Comparison of ENCODE assay signal across 10 mouse cellular contexts in genomic region chr8:124386225-124386899, GRCm38 (mm10). TPM values are rescaled to one million over a fixed set of nuclear protein-coding genes. Genes with fewer than 3 reads are reported as not detected.
DNase-seq lines count a peak whose midpoint lies in the region; ATAC-seq and TF ChIP-seq lines count a peak whose summit lies in the region.
"Had no signal": no experiment of that assay in that cellular context is flagged by ENCODE, and none has a peak within 500 bp of the region (broad histone marks: within the 10 kb centered on the region; RNA-seq: fewer than 3 reads in every experiment).

No protein-coding gene starts in this region.

- TF ChIP-seq CTCF in heart, adult 2 months (IDR thresholded peaks at IDR 0.05) = no peak

- no peak overlapping the region for H3K27ac ChIP-seq in forebrain, embryonic 15.5 days (replicated peaks)
- H3K27ac ChIP-seq in forebrain, embryonic 12.5 days = no peak overlapping the region
- H3K27ac ChIP-seq in hindbrain, embryonic 15.5 days (replicated peaks) = no peak overlapping the region
- H3K27ac ChIP-seq in neural tube, embryonic 14.5 days (ENCODE audit: low read depth, low read length) = peak overlapping the region; percentile 52; the same call in 1 of the 2 replicates
- no peak overlapping the region for H3K27ac ChIP-seq in heart, adult 2 months
- H3K27ac ChIP-seq: limb, embryonic 12.5 days had no signal

- 73% methylated on average over 23 of the region's 23 CpGs for WGBS in forebrain, embryonic 15.5 days
- 84% methylated on average over 23 of the region's 23 CpGs for WGBS in forebrain, embryonic 12.5 days
- WGBS in hindbrain, embryonic 15.5 days = 63% methylated on average over 23 of the region's 23 CpGs
- WGBS in neural tube, embryonic 14.5 days = 56% methylated on average over 23 of the region's 23 CpGs
- 79% methylated on average over 23 of the region's 23 CpGs for WGBS in heart, adult 2 months

- H3K36me3 ChIP-seq in forebrain, embryonic 15.5 days = no peaks in the 10 kb centered on the region
- H3K36me3 ChIP-seq in forebrain, embryonic 12.5 days (replicated peaks) = no peaks in the 10 kb centered on the region
- H3K36me3 ChIP-seq in hindbrain, embryonic 15.5 days = no peaks in the 10 kb centered on the region; the same call in 1 of the 2 replicates
- H3K36me3 ChIP-seq in neural tube, embryonic 14.5 days (ENCODE audit: control insufficient read depth, insufficient read depth, low read length) = 0 out of 2 replicates have a peak, but pooled peaks cover 4% of the 10 kb centered on the region
- no peaks in the 10 kb centered on the region for H3K36me3 ChIP-seq in heart, adult 2 months (ENCODE audit: control insufficient read depth, insufficient read depth, low read length)
- H3K36me3 ChIP-seq: limb, embryonic 12.5 days had no signal

- H3K9ac ChIP-seq in forebrain, embryonic 15.5 days (replicated peaks) = no peak overlapping the region
- H3K9ac ChIP-seq in forebrain, embryonic 12.5 days = no peak overlapping the region
- no peak overlapping the region for H3K9ac ChIP-seq in hindbrain, embryonic 15.5 days
- no peak overlapping the region for H3K9ac ChIP-seq in neural tube, embryonic 14.5 days (replicated peaks; ENCODE audit: low read depth, low read length)
- no peak overlapping the region for H3K9ac ChIP-seq in heart, adult 2 months (ENCODE audit: low read depth, low read length)
- H3K9ac ChIP-seq: limb, embryonic 12.5 days had no signal

- no peak overlapping the region for H3K4me3 ChIP-seq in forebrain, embryonic 15.5 days
- H3K4me3 ChIP-seq in forebrain, embryonic 12.5 days (replicated peaks) = no peak overlapping the region
- no peak overlapping the region for H3K4me3 ChIP-seq in hindbrain, embryonic 15.5 days
- no peak overlapping the region for H3K4me3 ChIP-seq in neural tube, embryonic 14.5 days (ENCODE audit: low read depth, low read length)
- H3K4me3 ChIP-seq in heart, adult 2 months = no peak overlapping the region
- H3K4me3 ChIP-seq: limb, embryonic 12.5 days had no signal

- H3K9me3 ChIP-seq in forebrain, embryonic 15.5 days = no peaks in the 10 kb centered on the region
- no peaks in the 10 kb centered on the region for H3K9me3 ChIP-seq in forebrain, embryonic 12.5 days
- no peaks in the 10 kb centered on the region for H3K9me3 ChIP-seq in hindbrain, embryonic 15.5 days
- no peaks in the 10 kb centered on the region for H3K9me3 ChIP-seq in neural tube, embryonic 14.5 days (ENCODE audit: control insufficient read depth, low read length)
- H3K9me3 ChIP-seq: limb, embryonic 12.5 days had no signal

- ATAC-seq in forebrain, embryonic 15.5 days (replicated peaks) = peak; percentile 87
- ATAC-seq in forebrain, embryonic 12.5 days (ENCODE audit: low FRiP score) = no peak
- ATAC-seq in hindbrain, embryonic 15.5 days (ENCODE audit: low FRiP score, low read depth) = 0 out of 2 replicates have a peak, but pooled peaks have one; percentile 35
- peak; percentile 83; the same call in 1 of the 2 replicates for ATAC-seq in neural tube, embryonic 14.5 days (ENCODE audit: low read depth)

- peak; percentile 46 for DNase-seq in adrenal gland, postnatal 25 days
- no peak for DNase-seq in heart, adult 2 months
- no peak for DNase-seq in heart, adult 8-10 months (ENCODE audit: low spot score)
- no peak for DNase-seq in kidney, adult 18-20 months

- TF ChIP-seq EP300 in heart, adult 2 months (IDR thresholded peaks at IDR 0.05; ENCODE audit: insufficient read depth, low read depth, low read length) = no peak

- H3K79me2 ChIP-seq in heart, adult 2 months (replicated peaks; ENCODE audit: control insufficient read depth, insufficient read depth, low read length) = no peaks in the 10 kb centered on the region

- no peak for TF ChIP-seq POLR2A in heart, adult 2 months (IDR thresholded peaks at IDR 0.05; ENCODE audit: insufficient read depth, low read depth, low read length)

- H3K27me3 ChIP-seq in forebrain, embryonic 15.5 days = no peaks in the 10 kb centered on the region
- no peaks in the 10 kb centered on the region for H3K27me3 ChIP-seq in forebrain, embryonic 12.5 days
- H3K27me3 ChIP-seq in hindbrain, embryonic 15.5 days = no peaks in the 10 kb centered on the region
- H3K27me3 ChIP-seq in neural tube, embryonic 14.5 days (ENCODE audit: control insufficient read depth, insufficient read depth, low read length) = no peaks in the 10 kb centered on the region
- H3K27me3 ChIP-seq in heart, adult 2 months (ENCODE audit: control insufficient read depth, insufficient read depth, low read length) = no peaks in the 10 kb centered on the region
- H3K27me3 ChIP-seq: limb, embryonic 12.5 days had no signal

- peaks cover 14% of the 10 kb centered on the region for H3K4me1 ChIP-seq in forebrain, embryonic 15.5 days
- peaks cover 9% of the 10 kb centered on the region; the same call in 1 of the 2 replicates for H3K4me1 ChIP-seq in forebrain, embryonic 12.5 days
- peaks cover 9% of the 10 kb centered on the region for H3K4me1 ChIP-seq in hindbrain, embryonic 15.5 days (replicated peaks)
- peaks cover 8% of the 10 kb centered on the region for H3K4me1 ChIP-seq in neural tube, embryonic 14.5 days (ENCODE audit: control insufficient read depth, insufficient read depth, low read length)
- H3K4me1 ChIP-seq in heart, adult 2 months (ENCODE audit: control insufficient read depth, insufficient read depth, low read length) = no peaks in the 10 kb centered on the region
- H3K4me1 ChIP-seq: limb, embryonic 12.5 days had no signal

- no peak overlapping the region for H3K4me2 ChIP-seq in forebrain, embryonic 15.5 days (replicated peaks)
- H3K4me2 ChIP-seq in forebrain, embryonic 12.5 days = no peak overlapping the region
- H3K4me2 ChIP-seq in hindbrain, embryonic 15.5 days = no peak overlapping the region
- H3K4me2 ChIP-seq in neural tube, embryonic 14.5 days (ENCODE audit: low read depth, low read length) = no peak overlapping the region
- H3K4me2 ChIP-seq: limb, embryonic 12.5 days had no signal

- intact Hi-C loops in heart, adult 2 months (cut with DNase I) = no loop called here

RNA-seq across cellular contexts. Expression of gene Pgbd5, which starts 53.1 kb away (rescaled TPM):
- polyA plus RNA-seq in forebrain, embryonic 15.5 days (2015; fragmentation: Nextera tagmentation; extraction: Ambion mirVana) = 9.9 and 10.0 TPM in 2 replicates
- polyA plus RNA-seq in forebrain, embryonic 12.5 days (2016; fragmentation: Nextera tagmentation; extraction: Ambion mirVana) = 4.5 and 4.8 TPM in 2 replicates
- 4.7 and 7.6 TPM in 2 replicates for total RNA-seq in adrenal gland, postnatal 25 days (2021)
- 16.4 TPM in 2 replicates for polyA plus RNA-seq in hindbrain, embryonic 15.5 days (2015; fragmentation: Nextera tagmentation; extraction: Ambion mirVana)
- polyA plus RNA-seq in neural tube, embryonic 14.5 days (2014; fragmentation: Nextera tagmentation; extraction: Ambion mirVana) = 15.4 and 17.1 TPM in 2 replicates
- total RNA-seq in heart, adult 2 months (2021) = under 1 TPM; 0.43 to 0.55 TPM
- polyA plus RNA-seq in heart, adult 2 months (2012; rRNA removed) = 0.82 and 0.98 TPM in 2 replicates
- under 1 TPM; 0.41 to 0.66 (median 0.59) TPM for total RNA-seq in heart, adult 8-10 months (2022)
- total RNA-seq: neutrophil, adult 5-6 weeks had no signal
